Mouse (Mus musculus): Measurements from ENCODE around the gene Phf21a.

GRCm38 (mm10) chr2:92377320-92377719, 284.4 kb downstream of the Phf21a start:
- TF ChIP-seq TAL1 (conservative IDR thresholded peaks at IDR 0.05; ENCODE audit: low read depth, low read length) (no peak), CTCF (IDR thresholded peaks at IDR 0.05; ENCODE audit: low read depth, low read length) (no peak), POLR2AphosphoS5 (IDR thresholded peaks at IDR 0.05; ENCODE audit: insufficient replicate concordance, low read depth, low read length) (no peak), GATA1 (IDR thresholded peaks at IDR 0.05; ENCODE audit: borderline replicate concordance, low read length) (no peak), GATA2 (IDR thresholded peaks at IDR 0.05; ENCODE audit: borderline replicate concordance, low read depth, low read length) (no peak)

Data from G1E (cell line).